Mouse (Mus musculus): ENCODE data around the gene Zfp800. TPM values are rescaled to one million over a fixed set of nuclear protein-coding genes. Genes with fewer than 3 reads are reported as not detected.

Zfp800 gene
- polyA plus RNA-seq, 1 experiment from 2014 or later: 13.3 TPM

DNA sequence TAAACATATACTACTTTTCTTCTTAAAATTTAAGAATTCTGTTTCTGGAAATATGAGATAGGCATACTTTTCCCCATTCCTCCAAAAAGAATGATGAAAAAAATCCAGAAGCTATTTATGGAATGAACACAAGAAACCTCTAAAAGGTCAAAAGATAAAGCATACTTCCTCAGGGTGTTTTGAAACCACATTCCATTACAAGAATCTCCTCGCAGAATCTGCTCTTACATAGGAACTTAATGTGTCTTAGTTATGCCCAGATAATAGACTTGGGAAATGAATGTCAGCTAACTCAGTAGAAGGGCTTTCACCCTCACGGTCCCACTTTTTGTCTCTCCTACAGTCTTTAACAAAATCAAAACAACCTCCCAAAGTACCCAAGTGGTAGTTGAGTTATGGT is 203.9 kb downstream of the Zfp800 start:
- 25% methylated on average over 2 of the region's 2 CpGs for WGBS

DNA sequence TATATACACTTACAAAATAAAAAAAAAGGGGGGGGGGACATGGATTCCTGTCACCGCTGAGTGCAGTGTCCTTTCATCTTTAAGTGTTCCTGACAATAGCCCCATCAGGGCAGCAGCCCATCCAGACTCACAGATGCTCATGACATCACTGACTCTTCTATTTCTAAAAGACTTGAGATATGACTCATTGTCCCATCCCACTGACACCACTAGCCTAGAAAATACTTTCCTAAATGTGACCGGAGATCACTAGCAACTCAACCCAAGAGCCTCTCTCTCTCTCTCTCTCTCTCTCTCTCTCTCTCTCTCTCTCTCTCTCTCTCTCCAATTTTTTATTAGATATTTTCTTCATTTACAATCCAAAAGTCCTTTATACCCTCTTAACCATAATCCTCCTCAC is 205.9 kb downstream of the Zfp800 start:
- Histone ChIP-seq H3K4me1 (replicated peaks) (no peaks in the 10 kb centered on the region), H3K9ac (no peak overlapping the region), H3K36me3 (no peaks in the 10 kb centered on the region), H3K9me3 (replicated peaks) (no peaks in the 10 kb centered on the region), H3K4me3 (no peak overlapping the region), H3K27ac (no peak overlapping the region), H3K4me2 (no peak overlapping the region), H3K27me3 (no peaks in the 10 kb centered on the region)
- 82% methylated on average over 2 of the region's 2 CpGs for WGBS
- no peak for ATAC-seq (replicated peaks; ENCODE audit: insufficient number of reproducible peaks, insufficient read depth, low FRiP score, low read depth)

More for the DNA sequence above, 203.9 kb downstream of the Zfp800 start:
- no peak overlapping the region for H3K9ac ChIP-seq
- H3K27ac ChIP-seq: no peak overlapping the region
- H3K4me2 ChIP-seq: no peak overlapping the region
- no peaks in the 10 kb centered on the region for H3K27me3 ChIP-seq
- no peaks in the 10 kb centered on the region for H3K9me3 ChIP-seq (replicated peaks)
- H3K4me3 ChIP-seq: no peak overlapping the region
- H3K4me1 ChIP-seq (replicated peaks): no peaks in the 10 kb centered on the region
- no peak for ATAC-seq (replicated peaks; ENCODE audit: insufficient number of reproducible peaks, insufficient read depth, low FRiP score, low read depth)
- no peaks in the 10 kb centered on the region for H3K36me3 ChIP-seq

Other genes with a start within 250 kb of the Zfp800 start
- gene Arf5, start 25.6 kb upstream of the Zfp800 start, polyA plus RNA-seq (2015; fragmentation: Nextera tagmentation; extraction: Ambion mirVana): 231 and 273 TPM in 2 replicates
- not detected in 2 replicates for gene Fscn3, start 29.8 kb upstream of the Zfp800 start, polyA plus RNA-seq (2015; fragmentation: Nextera tagmentation; extraction: Ambion mirVana)
- 5.9 and 9.1 TPM in 2 replicates for gene Gcc1, start 30.4 kb upstream of the Zfp800 start, polyA plus RNA-seq (2015; fragmentation: Nextera tagmentation; extraction: Ambion mirVana)
- gene Pax4, start 51.3 kb upstream of the Zfp800 start, polyA plus RNA-seq (2015; fragmentation: Nextera tagmentation; extraction: Ambion mirVana): not detected in 2 replicates
- gene Snd1, start 77.1 kb upstream of the Zfp800 start, polyA plus RNA-seq (2015; fragmentation: Nextera tagmentation; extraction: Ambion mirVana): 70.5 and 87.6 TPM in 2 replicates

All from heart, embryonic 15.5 days (tissue).